Mouse (Mus musculus) T-helper 17 cell (primary cell): ENCODE measurements around the gene Msh5.

Experiments
- in situ Hi-C, 2 experiments: fragments of 300-600 bp; cut with MboI, MseI; formaldehyde crosslinking; loops; 1 replicate in 1 of 2; 2 replicates in 1 of 2; pipeline ENCODE4 v1.15.1; 2025; ENCODE audit warnings: high pct_unique_total_duplicates in 2 of 2

Gene Msh5

GRCm38 (mm10) chr17:35024691-35025488 is 21.7 kb downstream of the Msh5 start:
- in situ Hi-C loops = loop anchor here (5.0 kb wide), 1 partner anchor 37 kb away; no protein-coding TSS in a partner anchor

- in situ Hi-C loops = loop anchor here (5.0 kb wide), 1 partner anchor 38 kb away; no protein-coding TSS in a partner anchor
Measured at GRCm38 (mm10) chr17:35024261-35024660, 22.3 kb downstream of the Msh5 start.

- in situ Hi-C loops = loop anchor here (5.0 kb wide), 1 partner anchor 39 kb away; no protein-coding TSS in a partner anchor
Measured at GRCm38 (mm10) chr17:35023756-35024155, 22.8 kb downstream of the Msh5 start.

- in situ Hi-C loops = loop anchor here (5.0 kb wide), 1 partner anchor 39 kb away; no protein-coding TSS in a partner anchor
Measured at GRCm38 (mm10) chr17:35023221-35023620, 23.3 kb downstream of the Msh5 start.

GRCm38 (mm10) chr17:35022541-35023060 is 23.9 kb downstream of the Msh5 start:
- in situ Hi-C loops = loop anchor here (5.0 kb wide), 1 partner anchor 40 kb away; no protein-coding TSS in a partner anchor

GRCm38 (mm10) chr17:35021842-35022477 is 24.6 kb downstream of the Msh5 start:
- in situ Hi-C loops = loop anchor here (5.0 kb wide), 1 partner anchor 40 kb away; no protein-coding TSS in a partner anchor

GRCm38 (mm10) chr17:35021163-35021808 is 25.3 kb downstream of the Msh5 start:
- in situ Hi-C loops = loop anchor here (5.0 kb wide), 1 partner anchor 41 kb away; no protein-coding TSS in a partner anchor

GRCm38 (mm10) chr17:35020551-35020950 is 26.0 kb downstream of the Msh5 start:
- in situ Hi-C loops = loop anchor here (5.0 kb wide), 1 partner anchor 42 kb away; no protein-coding TSS in a partner anchor

- in situ Hi-C loops = loop anchor here (5.0 kb wide), 1 partner anchor 42 kb away; no protein-coding TSS in a partner anchor
Measured at GRCm38 (mm10) chr17:35019894-35020293, 26.7 kb downstream of the Msh5 start.

- in situ Hi-C loops = no loop called here
Measured at GRCm38 (mm10) chr17:35018171-35018570, 28.4 kb downstream of the Msh5 start.

GRCm38 (mm10) chr17:35017706-35018030 is 28.9 kb downstream of the Msh5 start:
- in situ Hi-C loops = no loop called here

- in situ Hi-C loops = no loop called here
Measured at GRCm38 (mm10) chr17:35016791-35017705, 29.5 kb downstream of the Msh5 start.

GRCm38 (mm10) chr17:35016376-35016775 is 30.2 kb downstream of the Msh5 start, which contains the start of gene Vwa7:
Gene Vwa7 (plus strand): TSS chr17:35016579.
- in situ Hi-C loops = no loop called here

- in situ Hi-C loops = no loop called here
Measured at GRCm38 (mm10) chr17:35015296-35015695, 31.2 kb downstream of the Msh5 start.

GRCm38 (mm10) chr17:35013221-35013620 is 33.3 kb downstream of the Msh5 start:
- in situ Hi-C loops = no loop called here

GRCm38 (mm10) chr17:35012430-35012829 is 34.1 kb downstream of the Msh5 start:
- in situ Hi-C loops = no loop called here

GRCm38 (mm10) chr17:35011440-35011839 is 35.1 kb downstream of the Msh5 start:
- in situ Hi-C loops = no loop called here

- in situ Hi-C loops = loop anchor here in 1 of 2 experiments (10.0 kb wide), 1 partner anchor 225 kb away; the partner anchor contains the start of genes Atp6v1g2 and Nfkbil1
Measured at GRCm38 (mm10) chr17:35009586-35009985, 37.0 kb downstream of the Msh5 start.

- in situ Hi-C loops = loop anchor here in 1 of 2 experiments (10.0 kb wide), 1 partner anchor 227 kb away; the partner anchor contains the start of genes Atp6v1g2 and Nfkbil1
Measured at GRCm38 (mm10) chr17:35007387-35007991, 39.1 kb downstream of the Msh5 start.

- in situ Hi-C loops = loop anchor here in 1 of 2 experiments (10.0 kb wide), 1 partner anchor 229 kb away; the partner anchor contains the start of genes Atp6v1g2 and Nfkbil1
Measured at GRCm38 (mm10) chr17:35005902-35006301, 40.6 kb downstream of the Msh5 start.
